Mouse (Mus musculus): ENCODE results near the gene Tti1.
A peak's percentile ranks its signal among the peaks of the same experiment; 100 is the strongest.

DNA sequence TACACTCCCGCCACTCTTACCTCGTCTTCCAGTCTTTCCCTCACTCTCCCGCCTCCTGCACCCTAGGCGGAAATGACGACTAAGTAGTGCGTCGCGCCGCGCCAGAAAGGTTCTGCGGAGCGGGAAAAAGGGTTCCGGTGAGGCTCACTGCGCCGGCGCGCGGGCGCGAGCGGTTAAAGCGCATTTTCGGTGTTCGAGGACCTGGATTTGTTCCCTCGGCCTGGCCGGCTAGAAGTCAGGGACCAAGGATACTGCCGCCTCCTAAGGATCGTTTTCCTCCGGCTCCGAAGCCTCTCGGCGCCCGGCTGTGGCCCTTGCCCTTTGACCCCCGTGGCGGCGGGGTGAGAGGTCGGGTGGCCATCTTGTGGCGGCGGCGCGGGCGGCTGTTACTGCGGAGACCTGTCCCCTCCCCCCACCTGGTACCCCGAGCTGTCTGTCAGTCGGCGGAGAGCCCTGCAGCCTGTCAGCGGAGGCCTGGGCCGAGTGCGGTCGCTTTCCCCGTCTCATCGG is at the start of gene Tti1, which contains the start of gene Rprd1b:
- no peak for TF ChIP-seq CTCF (IDR thresholded peaks at IDR 0.05; ENCODE audit: control insufficient read depth, insufficient read depth, low read length)
- peak; percentile 84; the same call in 1 of the 2 replicates for TF ChIP-seq POLR2A (IDR thresholded peaks at IDR 0.05; ENCODE audit: borderline replicate concordance, control insufficient read depth, low read depth, low read length)

All from bone marrow, adult 2 months (tissue).